Mouse (Mus musculus) spleen, postnatal 10 days (tissue): ENCODE measurements around the gene Flvcr2.
A peak's percentile ranks its signal among the peaks of the same experiment; 100 is the strongest.
"Not testable (repeated sequence)": the region's sequence is repeated elsewhere in the genome, so short reads cannot be mapped to it uniquely, and the experiment has no call there.

Source experiments
- DNase-seq, 2 experiments: peaks; one replicate each; pipeline ENCODE4 v3.0.0; 2021 to 2022; ENCODE audit warnings: low spot score in 2 of 2

Flvcr2 gene

DNA sequence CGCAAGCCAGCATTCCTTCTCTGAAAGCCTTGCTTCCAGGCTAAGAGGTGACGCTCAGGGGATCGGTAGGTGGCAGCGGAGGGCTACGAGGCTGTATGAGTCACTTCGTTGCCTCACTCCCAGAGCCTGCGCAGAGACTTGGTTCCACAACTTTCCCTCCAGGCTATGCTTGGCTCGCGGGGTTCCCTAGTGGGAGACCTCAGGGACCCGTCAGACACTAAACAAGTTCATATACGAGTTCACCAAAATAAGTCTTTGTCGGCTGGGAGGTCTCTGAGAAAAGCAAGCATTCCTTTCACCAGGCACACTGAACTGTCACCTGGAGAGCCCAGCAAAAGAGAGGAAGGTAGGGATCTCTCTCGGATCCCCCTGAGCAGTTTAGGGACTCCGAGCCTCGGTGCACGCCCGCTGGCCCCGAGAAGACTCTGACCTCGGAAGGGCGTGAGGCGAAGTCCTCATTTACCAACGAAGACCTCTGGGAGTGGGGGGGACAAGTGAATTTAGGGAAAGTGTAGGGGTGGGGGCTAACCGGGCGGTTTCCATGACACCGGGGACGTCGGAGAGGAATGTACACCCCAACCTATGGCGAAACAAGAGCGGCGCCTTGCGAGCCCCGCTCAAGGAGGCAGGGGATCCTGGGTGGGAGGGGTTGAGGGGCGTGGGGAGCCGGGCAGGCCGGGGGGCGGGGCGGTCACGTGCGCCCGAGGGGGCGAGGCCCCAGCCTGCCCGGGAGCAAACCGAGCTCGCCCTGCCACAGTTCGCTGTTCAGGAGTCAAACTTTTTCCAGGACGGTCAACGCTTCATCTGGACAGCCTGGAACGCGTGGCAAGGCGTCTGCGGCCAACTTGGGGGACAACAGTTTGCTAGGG, at the start of gene Flvcr2:
TSS of gene Flvcr2 (plus strand) at position 713 of the 869 bp plus-strand sequence.
- peak; percentile 7 to 55 for DNase-seq

DNA sequence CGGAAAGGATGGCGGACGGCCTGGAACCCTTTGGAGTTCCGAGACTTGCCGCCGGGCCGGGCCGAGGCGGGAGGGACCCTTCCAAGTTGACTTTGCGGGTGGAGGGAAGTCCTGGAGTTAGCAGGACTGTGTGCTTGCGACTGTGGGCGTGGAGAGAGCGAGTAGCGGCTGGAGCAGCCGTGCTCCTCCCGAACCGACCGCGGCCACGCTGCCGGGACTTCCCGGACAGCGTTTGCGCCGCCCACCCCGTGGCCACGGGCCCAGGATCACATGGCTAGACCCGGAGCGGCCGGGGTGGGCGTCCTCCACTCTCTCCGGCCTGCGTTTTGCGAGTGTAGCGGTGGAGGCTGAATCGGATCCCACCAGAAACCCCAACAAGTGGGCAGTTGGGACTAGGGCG, 48.2 kb upstream of the Flvcr2 start:
- DNase-seq: not testable (repeated sequence)

DNA sequence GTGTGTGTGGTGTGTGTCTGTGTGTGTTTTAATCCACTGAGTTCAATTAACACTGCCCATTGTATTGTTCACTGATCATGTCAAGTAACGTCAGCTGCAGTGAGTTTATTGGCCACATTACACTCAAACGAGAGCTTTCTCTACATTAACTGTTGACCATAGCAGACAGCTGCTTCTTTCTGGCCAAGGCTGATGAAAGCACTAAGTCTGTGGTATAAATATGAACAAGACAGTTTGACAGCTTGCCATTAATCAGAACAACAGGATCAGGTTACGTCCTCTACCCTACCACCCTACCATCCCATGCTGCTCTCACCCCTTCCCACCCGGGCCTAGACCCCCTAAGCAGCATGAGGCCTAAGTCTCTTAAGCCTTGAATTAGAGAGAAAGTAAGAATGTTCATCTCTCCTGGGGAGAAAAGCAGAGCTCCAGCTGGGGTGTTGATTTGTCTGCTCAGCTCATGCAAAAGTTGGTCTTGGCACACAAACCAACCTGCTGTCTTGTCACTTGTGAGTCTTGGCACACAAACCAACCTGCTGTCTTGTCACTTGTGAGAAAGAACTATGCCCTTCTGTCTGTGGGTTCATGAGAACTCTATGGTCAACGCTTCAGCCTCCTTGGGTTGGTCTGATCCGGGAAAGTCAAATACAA, 46.0 kb upstream of the Flvcr2 start:
- DNase-seq: no peak

DNA sequence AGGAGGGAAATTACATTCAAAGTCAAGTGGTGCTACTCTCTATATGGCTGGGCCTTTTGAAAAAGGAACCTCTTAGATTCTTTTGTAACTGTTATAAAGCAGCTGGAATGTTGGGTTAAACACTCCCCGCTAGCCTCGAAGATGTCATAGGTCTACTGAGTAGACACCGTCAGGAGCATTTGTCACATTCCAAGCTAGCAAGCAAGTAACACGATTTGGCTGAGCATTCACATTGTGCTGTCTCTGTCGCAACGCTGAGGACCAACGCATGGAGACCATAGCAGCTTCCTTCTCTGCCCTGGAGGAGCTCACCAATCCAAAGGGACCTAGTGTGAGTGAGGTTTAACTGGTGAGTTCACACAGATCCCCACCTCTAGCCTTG, 45.5 kb upstream of the Flvcr2 start:
- DNase-seq: no peak

DNA sequence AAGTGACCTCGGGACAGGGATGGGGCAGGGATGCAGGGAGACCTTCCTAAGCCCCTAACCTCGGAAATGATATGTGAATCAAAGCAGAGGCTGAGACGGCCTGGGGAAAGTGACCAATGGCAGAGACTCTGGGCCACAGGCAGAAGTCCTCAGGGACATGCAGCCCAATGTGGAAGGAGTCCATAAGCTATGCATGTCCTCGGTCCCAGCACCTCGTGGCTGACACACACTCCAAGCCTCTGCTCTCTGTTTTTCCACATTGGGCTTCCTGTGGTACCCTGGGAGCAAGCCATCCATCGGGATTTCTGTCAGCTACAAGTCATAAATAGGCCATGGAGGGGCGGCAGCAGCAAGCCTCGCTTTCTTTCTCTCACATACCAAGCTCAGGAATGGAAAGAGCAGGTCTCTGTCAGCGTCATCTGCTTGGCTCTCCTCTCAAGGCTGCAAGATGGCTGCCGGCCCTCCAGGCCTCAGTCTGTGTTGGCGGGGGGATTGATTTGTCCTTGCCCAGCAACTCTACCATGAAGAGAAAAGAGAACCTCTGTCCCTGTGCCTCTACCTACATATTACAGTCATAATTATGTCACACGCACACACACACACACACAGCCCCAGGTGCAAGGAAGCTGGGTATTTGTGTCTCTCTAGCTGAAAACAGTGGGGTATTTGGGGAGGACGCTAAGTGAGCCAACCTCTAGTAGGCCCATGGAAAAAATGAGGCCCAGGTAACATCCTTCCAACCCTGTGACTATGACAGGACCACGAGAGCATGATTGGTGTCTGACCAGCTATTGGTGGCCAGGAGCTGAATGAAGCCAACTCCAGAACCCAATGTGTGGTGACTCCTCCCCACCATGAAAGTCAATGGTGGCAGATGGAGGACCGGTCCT, 43.9 kb upstream of the Flvcr2 start:
- DNase-seq: no peak

DNA sequence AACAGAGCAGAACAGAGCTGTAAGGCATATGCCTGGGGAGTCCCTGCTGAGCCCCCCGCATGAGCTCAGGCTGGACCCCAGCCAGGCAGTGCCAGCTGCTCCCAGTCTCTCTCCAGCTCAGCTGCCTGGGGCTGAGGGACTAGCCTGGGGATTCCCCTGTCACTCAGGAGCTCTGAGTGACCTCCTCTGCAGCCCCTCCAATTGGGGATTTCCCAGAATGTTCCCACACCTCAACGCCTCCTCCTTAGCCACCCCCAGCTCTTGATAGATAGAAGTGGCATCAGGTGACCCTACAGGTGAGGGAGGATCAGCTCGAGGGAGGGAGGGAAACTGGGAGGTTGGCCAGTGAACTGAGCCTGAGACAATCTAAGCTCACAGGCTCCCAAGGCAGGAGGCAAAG, 42.8 kb upstream of the Flvcr2 start:
- DNase-seq: no peak

DNA sequence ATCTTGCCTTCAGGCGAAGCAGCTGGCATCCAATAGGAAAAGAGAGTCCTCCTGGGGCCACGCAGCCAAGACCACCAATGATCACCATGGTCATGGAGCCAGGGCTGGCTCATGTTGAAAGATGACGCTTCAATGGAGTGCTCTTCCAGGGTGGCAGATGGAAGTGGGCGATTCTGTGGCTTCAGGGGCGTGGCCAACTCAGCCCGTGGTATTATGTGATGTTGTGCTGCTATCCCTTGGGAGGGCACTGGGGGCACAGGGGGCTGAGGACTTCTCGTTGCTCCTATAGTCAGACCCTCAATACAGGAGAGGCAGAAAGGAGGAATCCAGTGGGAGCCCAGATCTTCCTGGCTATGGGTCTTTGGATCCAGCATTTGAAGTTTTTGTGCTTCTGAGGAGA, 41.8 kb upstream of the Flvcr2 start:
- DNase-seq: peak in 1 of 2 experiments; percentile 49

DNA sequence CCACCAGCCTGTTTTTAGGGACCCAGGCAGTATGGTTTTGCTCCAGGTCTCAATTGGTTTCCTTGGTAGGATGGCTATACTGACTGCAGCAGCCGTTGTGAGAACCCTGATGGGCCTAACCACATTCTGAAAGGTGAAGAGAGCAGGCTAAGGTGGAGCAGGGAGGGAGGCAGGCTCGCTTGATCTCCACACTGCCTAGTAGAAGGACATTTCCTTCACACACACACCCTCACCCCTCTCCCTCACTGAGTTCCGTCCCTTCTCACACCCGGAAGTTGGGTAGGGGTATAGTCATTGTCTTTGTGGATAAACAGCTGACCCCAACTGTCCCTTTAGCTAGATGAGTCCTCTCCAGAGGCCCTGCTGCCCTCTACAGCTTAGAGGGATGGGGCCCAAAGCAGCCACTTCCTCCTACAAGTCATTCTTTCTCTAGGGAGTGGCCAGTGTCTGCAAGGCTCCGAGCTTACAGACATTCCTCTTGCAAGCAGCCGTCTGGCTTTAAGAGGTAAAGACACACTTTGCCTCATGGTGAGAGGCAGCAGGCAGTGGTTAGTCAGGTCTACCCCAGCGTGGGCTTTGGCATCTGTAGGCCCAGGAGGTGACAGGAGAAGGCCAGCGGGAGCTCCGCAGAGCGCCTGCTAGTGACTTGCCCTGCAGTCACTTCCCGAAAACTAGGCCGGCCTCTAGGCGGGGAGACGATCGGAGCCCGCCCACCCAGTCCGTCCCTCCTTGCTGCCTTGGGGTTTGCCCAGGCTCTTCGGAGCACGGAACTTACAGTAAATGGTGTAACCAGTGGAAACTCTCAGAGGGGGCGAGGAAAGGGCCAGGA, 41.1 kb upstream of the Flvcr2 start:
- DNase-seq: peak; percentile 69 to 81

DNA sequence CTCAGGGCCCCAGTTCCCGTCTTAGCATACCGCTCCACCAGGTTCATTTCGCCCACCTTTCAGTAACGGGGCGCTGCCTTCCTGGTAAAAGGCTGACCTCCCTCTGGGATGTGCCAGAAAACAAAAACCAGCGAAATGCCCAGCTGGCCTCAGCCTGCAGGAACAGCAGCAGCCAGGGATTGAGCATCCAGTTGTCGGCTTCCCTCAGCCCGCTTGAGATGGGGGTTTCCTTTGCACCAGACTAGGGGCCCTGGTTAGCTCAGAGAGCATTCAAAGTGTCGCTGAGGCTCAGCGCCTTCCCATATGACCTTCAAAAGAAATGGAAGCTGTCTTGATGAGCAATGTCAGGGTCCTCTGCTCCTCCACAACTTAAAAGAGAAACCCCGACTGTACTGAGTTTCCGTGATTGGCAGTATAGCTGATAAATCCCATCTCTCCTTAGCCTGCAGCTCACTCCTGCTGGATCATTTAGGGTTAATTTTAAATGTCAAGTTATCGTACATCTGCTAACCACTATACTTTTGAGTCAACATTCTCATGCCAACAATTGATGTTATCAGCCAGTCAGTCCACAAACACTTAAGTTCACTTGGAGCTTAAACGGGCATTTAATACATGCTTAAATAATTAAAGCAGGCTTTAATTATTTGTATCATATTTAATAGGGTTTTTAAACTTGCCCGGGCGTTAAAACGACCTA, 40.4 kb upstream of the Flvcr2 start:
- DNase-seq: no peak

DNA sequence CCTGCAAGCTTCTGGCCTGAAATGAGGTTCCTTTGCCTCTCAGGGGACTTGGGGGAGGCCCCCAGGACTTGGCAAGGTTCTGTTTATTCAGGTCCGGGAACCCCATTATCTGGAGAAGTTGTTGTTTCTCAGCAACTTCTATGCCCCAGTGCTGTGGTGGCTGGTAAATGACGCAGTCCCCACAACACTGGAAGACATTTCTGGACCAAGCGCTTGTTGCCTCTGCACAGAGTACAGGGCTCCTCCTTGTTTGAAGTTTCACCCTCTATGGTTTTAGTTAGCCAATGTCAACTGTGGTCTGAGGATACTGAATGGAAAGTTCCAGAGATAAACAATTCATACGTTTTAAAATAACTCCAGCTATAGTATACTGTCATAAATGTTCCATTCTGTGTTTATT, 39.4 kb upstream of the Flvcr2 start:
- no peak for DNase-seq

DNA sequence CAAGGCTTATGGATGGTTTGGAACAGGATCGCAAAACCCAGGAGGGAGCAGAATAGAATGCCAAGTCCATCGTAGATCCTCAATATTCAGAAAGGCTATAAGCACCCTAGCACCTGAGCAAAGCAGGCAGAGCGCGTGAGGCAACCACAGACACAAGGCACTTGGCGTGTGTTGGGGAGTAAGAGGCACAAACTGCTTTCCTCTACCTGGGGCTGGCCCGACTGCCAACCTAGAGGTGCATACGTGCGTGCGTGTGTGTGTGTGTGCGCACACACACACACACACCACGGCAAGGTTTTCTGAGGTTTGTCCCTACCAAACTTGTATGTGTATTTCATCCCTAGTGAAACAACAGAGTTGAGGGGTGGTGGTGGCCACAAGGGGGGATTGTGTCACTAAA, 38.9 kb upstream of the Flvcr2 start:
- no peak for DNase-seq

DNA sequence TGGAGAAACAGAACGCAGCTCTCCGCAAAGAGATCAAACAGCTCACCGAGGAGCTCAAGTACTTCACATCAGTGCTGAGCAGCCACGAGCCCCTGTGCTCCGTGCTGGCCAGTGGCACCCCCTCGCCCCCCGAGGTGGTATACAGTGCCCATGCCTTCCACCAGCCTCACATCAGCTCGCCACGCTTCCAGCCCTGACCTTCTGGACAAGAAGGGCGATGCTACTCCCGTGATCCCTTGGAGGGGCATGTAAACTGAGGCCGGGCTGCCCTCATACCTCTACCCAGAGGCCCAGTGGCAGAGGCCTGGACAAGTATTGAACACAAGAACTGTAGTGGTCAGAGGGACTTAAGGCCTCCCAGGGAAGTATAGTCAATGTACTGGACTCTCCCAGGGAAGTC, 37.8 kb upstream of the Flvcr2 start:
- DNase-seq: no peak

DNA sequence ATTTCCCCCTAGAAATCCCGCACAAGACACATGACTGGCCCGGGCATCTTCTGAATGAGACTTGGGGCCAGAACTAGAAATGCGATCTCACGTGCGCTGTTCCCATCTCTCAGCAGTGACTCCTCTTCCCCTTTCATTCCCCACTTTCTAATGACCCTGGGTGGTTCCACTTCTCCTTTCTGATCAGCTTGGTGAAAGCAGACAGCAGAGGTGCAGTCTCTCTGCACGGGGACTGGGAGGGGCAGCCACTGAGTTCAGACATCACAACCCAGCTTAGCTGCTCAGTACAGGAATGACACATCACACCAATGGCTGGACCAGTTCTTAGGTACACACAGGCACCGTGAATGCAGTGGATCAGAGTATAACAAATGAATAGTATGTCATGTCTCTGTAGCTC, 35.6 kb upstream of the Flvcr2 start:
- DNase-seq: peak in 1 of 2 experiments; percentile 30

DNA sequence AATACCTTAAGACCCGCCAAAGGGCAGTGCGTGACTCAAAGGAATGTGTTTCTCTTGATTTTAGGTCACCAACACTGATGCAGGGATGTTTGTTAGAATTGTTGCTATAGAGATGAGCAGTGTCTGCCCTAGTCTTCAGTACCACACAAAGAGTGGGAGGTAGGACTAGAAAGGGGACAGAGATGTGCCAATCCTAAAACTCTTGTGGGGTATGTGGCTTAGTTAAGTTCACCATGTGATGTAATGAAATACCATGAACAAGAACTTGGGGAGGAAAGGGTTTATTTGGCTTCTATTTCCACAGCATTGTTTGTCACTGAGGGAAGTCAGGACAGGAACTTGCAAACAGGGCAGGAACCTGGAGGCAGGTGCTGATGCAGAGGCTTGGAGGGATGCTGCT, 33.8 kb upstream of the Flvcr2 start:
- DNase-seq: no peak

DNA sequence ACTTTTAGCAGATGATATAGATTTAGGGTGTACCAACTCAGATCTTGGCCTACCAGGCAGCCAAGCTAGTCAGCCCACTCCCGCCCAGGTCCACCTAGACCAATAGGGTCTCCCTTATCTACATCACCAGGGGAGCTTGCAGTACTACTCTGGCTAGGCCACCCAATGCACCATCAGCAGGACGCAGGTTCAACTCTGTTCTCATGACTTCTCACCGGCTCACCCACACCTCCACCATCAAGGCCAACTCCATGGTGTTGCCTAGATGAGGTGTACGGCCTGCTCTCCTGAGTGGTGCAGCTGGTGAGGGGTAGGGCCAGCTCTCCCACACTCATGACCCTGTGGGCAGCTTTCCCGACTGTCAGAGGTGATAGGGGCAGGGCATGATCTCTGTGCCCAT, 32.2 kb upstream of the Flvcr2 start:
- no peak for DNase-seq

DNA sequence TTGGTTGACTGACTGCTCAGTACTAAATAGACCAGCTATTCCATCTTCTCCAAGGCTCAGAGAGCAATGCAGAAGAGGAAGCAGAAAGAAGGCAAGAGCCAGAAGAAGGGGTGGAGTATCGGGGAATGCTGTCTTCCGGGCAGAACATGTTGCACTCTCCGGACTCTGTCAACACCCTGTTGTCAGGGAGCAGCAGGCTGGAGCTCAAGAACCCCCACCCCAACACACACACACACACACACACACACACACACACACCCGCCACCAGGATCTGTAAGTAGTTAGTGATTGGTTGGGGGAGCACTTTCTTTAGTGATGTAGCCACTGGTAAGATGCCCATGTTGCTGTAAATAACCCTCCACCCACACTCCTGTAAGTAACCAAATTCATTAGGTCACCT, 21.0 kb upstream of the Flvcr2 start:
- no peak for DNase-seq

DNA sequence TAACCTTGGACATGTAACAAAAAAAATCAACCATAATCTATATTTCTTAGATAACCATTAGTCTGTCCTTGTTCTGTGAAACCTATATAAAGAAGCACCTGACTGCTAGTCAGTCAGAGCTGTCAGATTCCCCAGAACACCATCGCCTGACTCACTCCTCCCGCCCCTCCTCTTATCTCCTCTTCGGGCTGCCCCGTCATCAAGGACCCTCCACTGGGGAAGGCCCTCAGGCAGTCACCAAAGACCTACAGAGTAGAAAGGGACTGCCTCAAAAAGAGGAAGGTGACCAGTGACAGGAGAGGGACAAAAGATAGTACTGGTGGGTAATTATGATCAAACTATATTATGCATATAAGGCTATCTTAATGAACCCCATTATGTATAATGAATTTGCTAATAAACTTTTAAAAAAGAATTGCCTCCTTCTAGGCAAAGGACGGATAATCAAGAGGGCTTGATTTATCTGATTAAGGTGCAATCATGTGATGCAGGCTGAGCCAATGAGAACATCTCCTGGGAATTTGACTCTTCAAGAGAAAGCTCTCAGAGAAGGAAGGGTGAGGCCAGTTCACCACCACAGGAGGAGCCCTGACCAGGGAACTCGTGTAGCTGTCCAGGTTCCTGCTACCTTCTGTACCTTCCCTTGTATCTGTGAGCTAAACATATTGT, 19.5 kb upstream of the Flvcr2 start:
- DNase-seq: no peak

DNA sequence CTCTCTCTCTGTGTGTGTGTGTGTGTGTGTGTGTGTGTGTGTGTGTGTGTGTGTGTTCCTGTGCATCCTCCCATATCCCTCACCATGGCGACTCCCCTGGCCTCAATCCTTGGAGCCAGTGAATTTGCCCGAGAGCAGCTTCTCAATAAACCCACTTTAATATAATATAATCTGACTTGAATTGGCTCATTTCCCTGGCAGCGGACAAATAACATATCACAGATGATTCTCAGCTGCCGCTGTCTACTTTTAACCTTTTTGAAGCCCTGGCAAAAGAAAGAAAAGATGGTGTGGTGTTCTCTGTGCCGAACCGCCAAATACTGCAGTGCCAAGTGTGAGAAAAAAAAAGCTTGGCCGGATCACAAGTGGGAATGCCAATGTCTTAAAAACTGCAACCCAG, 18.2 kb upstream of the Flvcr2 start:
- no peak for DNase-seq

DNA sequence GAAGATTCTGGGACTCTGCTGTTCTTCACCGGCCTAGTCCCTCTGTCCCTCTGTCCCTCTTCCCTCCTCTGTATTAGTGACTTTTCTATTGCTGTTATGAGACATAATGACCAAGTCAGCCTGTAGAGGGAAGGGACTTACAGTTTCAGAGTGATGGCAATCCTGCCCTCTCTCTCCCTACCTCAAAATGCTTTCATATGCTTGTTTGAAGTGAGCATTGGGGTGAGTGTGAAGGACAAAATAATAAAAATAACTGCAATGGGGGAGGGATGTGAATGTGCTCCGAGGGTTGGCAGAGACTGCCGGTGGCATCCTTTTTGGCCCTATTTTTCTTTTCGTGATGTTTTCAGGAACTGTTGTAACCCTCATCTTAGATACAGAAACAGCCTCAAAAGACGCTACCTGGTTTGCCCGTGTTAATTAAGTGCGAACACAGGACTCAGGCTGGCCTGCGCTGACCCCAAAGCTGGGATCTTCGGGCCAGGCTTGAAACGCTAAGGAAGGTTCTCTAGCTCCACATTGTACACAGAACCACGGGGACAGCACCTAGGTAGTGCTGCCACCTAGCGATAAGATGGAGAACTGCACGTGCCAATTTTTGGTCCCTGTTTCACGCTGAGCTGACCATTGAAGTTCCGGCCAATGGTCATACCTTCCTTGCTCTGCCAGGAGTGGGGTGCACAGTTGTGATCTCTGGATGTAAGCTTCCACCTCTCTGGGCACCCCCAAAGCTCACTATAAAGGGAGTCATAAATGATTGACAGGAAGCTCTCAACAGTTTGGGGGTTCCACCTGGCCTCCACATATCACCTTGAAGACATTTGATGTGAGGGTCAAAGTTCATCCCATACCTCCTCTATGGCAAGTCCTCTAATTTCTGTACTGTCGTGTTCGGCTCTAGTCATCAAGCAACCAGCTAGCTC, 17.1 kb upstream of the Flvcr2 start:
- peak; percentile 56 to 72 for DNase-seq
